Mouse (Mus musculus): ENCODE results near the gene Leap2. TPM values are rescaled to one million over a fixed set of nuclear protein-coding genes. Genes with fewer than 3 reads are reported as not detected.

The Leap2 gene
- total and polyA plus RNA-seq, 2 experiments from 2014 or later: not detected

- H3K9ac ChIP-seq (replicated peaks; ENCODE audit: low read length, poor library complexity, severe bottlenecking): no peak overlapping the region; the same call in 1 of the 2 replicates
- peak overlapping the region; percentile 67 for H3K4me2 ChIP-seq (ENCODE audit: low read depth, low read length, poor library complexity, severe bottlenecking)
- H3K4me3 ChIP-seq (ENCODE audit: low read depth, low read length): peak overlapping the region; percentile 33
- H3K27ac ChIP-seq (ENCODE audit: low read depth, low read length): no peak overlapping the region
- peaks cover 50% of the 10 kb centered on the region for H3K27me3 ChIP-seq (ENCODE audit: insufficient read depth, low read length)
- TF ChIP-seq CTCF (IDR thresholded peaks at IDR 0.05): no peak
- ATAC-seq (ENCODE audit: low FRiP score) (no peak), DNase-seq (ENCODE audit: low spot score) (no peak)
- no peaks in the 10 kb centered on the region for H3K9me3 ChIP-seq (ENCODE audit: low read length)
- H3K36me3 ChIP-seq (ENCODE audit: insufficient read depth, low read length): no peaks in the 10 kb centered on the region
- no peaks in the 10 kb centered on the region for H3K4me1 ChIP-seq (ENCODE audit: insufficient read depth, low read length)
- WGBS: 9% methylated on average over 53 of the region's 55 CpGs
Observed at GRCm38 (mm10) chr11:53463551-53464424, 40.8 kb upstream of the Leap2 start.

GRCm38 (mm10) chr11:53461727-53462126 lies 38.8 kb upstream of the Leap2 start:
- no peaks in the 10 kb centered on the region for H3K9me3 ChIP-seq (ENCODE audit: low read length)
- no peak overlapping the region for H3K4me2 ChIP-seq (ENCODE audit: low read depth, low read length, poor library complexity, severe bottlenecking)
- H3K4me3 ChIP-seq (ENCODE audit: low read depth, low read length): no peak overlapping the region
- H3K4me1 ChIP-seq (ENCODE audit: insufficient read depth, low read length): no peaks in the 10 kb centered on the region
- no peak overlapping the region for H3K27ac ChIP-seq (ENCODE audit: low read depth, low read length)
- H3K27me3 ChIP-seq (ENCODE audit: insufficient read depth, low read length): peaks cover 64% of the 10 kb centered on the region
- 27% methylated on average over 5 of the region's 5 CpGs for WGBS
- H3K36me3 ChIP-seq (ENCODE audit: insufficient read depth, low read length): no peaks in the 10 kb centered on the region
- DNase-seq (ENCODE audit: low spot score) (no peak), ATAC-seq (ENCODE audit: low FRiP score) (no peak)
- no peak overlapping the region for H3K9ac ChIP-seq (replicated peaks; ENCODE audit: low read length, poor library complexity, severe bottlenecking)
- TF ChIP-seq CTCF (IDR thresholded peaks at IDR 0.05): no peak

GRCm38 (mm10) chr11:53460192-53460591 lies 37.2 kb upstream of the Leap2 start:
- H3K9ac ChIP-seq (replicated peaks; ENCODE audit: low read length, poor library complexity, severe bottlenecking): no peak overlapping the region
- no peak for ATAC-seq (ENCODE audit: low FRiP score)
- H3K4me1 ChIP-seq (ENCODE audit: insufficient read depth, low read length): no peaks in the 10 kb centered on the region
- peaks cover 60% of the 10 kb centered on the region for H3K27me3 ChIP-seq (ENCODE audit: insufficient read depth, low read length)
- DNase-seq (ENCODE audit: low spot score): no peak
- H3K9me3 ChIP-seq (ENCODE audit: low read length): no peaks in the 10 kb centered on the region
- H3K4me2 ChIP-seq (ENCODE audit: low read depth, low read length, poor library complexity, severe bottlenecking): no peak overlapping the region
- no peaks in the 10 kb centered on the region for H3K36me3 ChIP-seq (ENCODE audit: insufficient read depth, low read length)
- no peak for TF ChIP-seq CTCF (IDR thresholded peaks at IDR 0.05)
- no peak overlapping the region for H3K27ac ChIP-seq (ENCODE audit: low read depth, low read length)
- WGBS: 84% methylated on average over 3 of the region's 3 CpGs
- H3K4me3 ChIP-seq (ENCODE audit: low read depth, low read length): no peak overlapping the region

GRCm38 (mm10) chr11:53458996-53459395 lies 36.0 kb upstream of the Leap2 start:
- H3K9me3 ChIP-seq (ENCODE audit: low read length): no peaks in the 10 kb centered on the region
- H3K4me1 ChIP-seq (ENCODE audit: insufficient read depth, low read length): no peaks in the 10 kb centered on the region
- no peak overlapping the region for H3K9ac ChIP-seq (replicated peaks; ENCODE audit: low read length, poor library complexity, severe bottlenecking)
- TF ChIP-seq CTCF (IDR thresholded peaks at IDR 0.05): no peak
- DNase-seq (ENCODE audit: low spot score): no peak
- H3K27me3 ChIP-seq (ENCODE audit: insufficient read depth, low read length): peaks cover 52% of the 10 kb centered on the region
- ATAC-seq (ENCODE audit: low FRiP score): no peak
- H3K27ac ChIP-seq (ENCODE audit: low read depth, low read length): no peak overlapping the region
- H3K36me3 ChIP-seq (ENCODE audit: insufficient read depth, low read length): no peaks in the 10 kb centered on the region
- 70% methylated on average over 3 of the region's 3 CpGs for WGBS
- H3K4me2 ChIP-seq (ENCODE audit: low read depth, low read length, poor library complexity, severe bottlenecking): no peak overlapping the region
- H3K4me3 ChIP-seq (ENCODE audit: low read depth, low read length): no peak overlapping the region

- H3K4me1 ChIP-seq (ENCODE audit: insufficient read depth, low read length): no peaks in the 10 kb centered on the region
- H3K4me2 ChIP-seq (ENCODE audit: low read depth, low read length, poor library complexity, severe bottlenecking): peak overlapping the region; percentile 76
- peak overlapping the region; percentile 51 for H3K9ac ChIP-seq (replicated peaks; ENCODE audit: low read length, poor library complexity, severe bottlenecking)
- DNase-seq (ENCODE audit: low spot score): no peak
- no peak overlapping the region for H3K27ac ChIP-seq (ENCODE audit: low read depth, low read length)
- peaks cover 41% of the 10 kb centered on the region for H3K27me3 ChIP-seq (ENCODE audit: insufficient read depth, low read length)
- H3K9me3 ChIP-seq (ENCODE audit: low read length): no peaks in the 10 kb centered on the region
- 8% methylated on average over 26 of the region's 29 CpGs for WGBS
- TF ChIP-seq CTCF (IDR thresholded peaks at IDR 0.05): peak; percentile 28
- no peak for ATAC-seq (ENCODE audit: low FRiP score)
- no peaks in the 10 kb centered on the region for H3K36me3 ChIP-seq (ENCODE audit: insufficient read depth, low read length)
- H3K4me3 ChIP-seq (ENCODE audit: low read depth, low read length): peak overlapping the region; percentile 40
Observed at GRCm38 (mm10) chr11:53457372-53457954, 34.5 kb upstream of the Leap2 start.

Data from midbrain, postnatal 0 days (tissue).